13 mouse cellular contexts compared by ENCODE assay signal in the genomic region with DNA sequence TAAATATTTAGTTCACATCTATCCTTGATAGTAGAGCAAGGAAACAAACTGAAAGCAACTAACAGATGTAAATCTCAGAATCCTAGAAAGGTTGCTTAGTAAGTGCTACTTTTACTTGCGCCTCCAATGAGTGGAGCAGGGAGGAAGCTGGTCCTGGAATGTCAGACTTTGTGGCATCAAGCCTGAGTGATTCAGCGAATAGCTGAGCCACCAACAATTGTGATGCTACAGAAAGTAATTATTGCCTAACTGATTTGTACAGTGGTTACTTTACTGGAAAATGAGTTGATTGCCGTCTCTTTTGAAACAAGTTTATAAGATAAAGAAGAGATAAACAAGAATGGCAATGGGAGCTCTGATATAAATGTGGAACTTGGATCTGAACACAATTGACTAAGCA.
"Had no signal": no experiment of that assay in that cellular context is flagged by ENCODE, and none has a peak within 500 bp of the region (broad histone marks: within the 10 kb centered on the region; RNA-seq: fewer than 3 reads in every experiment).

No protein-coding gene starts in this region.

- DNase-seq: lung, adult 18-20 months; lung, embryonic 14.5 days; lung, postnatal 10 days; lung, postnatal 4 days; midbrain, embryonic 14.5 days; retina, postnatal 1 day; right cerebral cortex, adult 18-20 months; right cerebral cortex, postnatal 25 days; right cerebral cortex, postnatal 4 days; spleen, adult 18-20 months; thymus, adult 18-20 months; thymus, postnatal 14 days; thymus, postnatal 36 days had no signal
